Mouse (Mus musculus) C2C12 (cell line): ENCODE data around the gene Bmp6.

Experiments used
- CTCF ChIP-seq: IDR thresholded peaks from one replicate; pipeline ENCODE4 v1.5.1; 2011; ENCODE audit not compliant: control insufficient read depth, insufficient read depth, insufficient read length
- MAX ChIP-seq: IDR thresholded peaks from one replicate; pipeline ENCODE4 v1.6.1; 2011; ENCODE audit warnings: mild to moderate bottlenecking, control low read depth
- MYOD1 ChIP-seq: IDR thresholded peaks from one replicate; pipeline ENCODE4 v1.6.1; 2011; ENCODE audit warnings: low read depth; ENCODE audit not compliant: control insufficient read depth, insufficient read length

GRCm38 (mm10) chr13:38509681-38510341, 164.9 kb downstream of the Bmp6 start:
- TF ChIP-seq CTCF (no peak), MAX (no peak), MYOD1 (no peak)
